Comparison of ENCODE assay signal across 8 mouse cellular contexts in genomic region chr4:129137392-129138321, GRCm38 (mm10). TPM values are rescaled to one million over a fixed set of nuclear protein-coding genes. Genes with fewer than 3 reads are reported as not detected.
A peak's percentile ranks its signal among the peaks of the same experiment; 100 is the strongest.
DNase-seq lines count a peak whose midpoint lies in the region; ATAC-seq and TF ChIP-seq lines count a peak whose summit lies in the region.

No protein-coding gene starts in this region.

- intact Hi-C loops in heart, postnatal 36 days (cut with DNase I): loop anchor here (10.0 kb wide), 1 partner anchor 317 kb away; no protein-coding TSS in a partner anchor

- H3K9ac ChIP-seq in heart, embryonic 11.5 days (ENCODE audit: low read depth, low read length): peak overlapping the region; percentile 69; the same call in 1 of the 2 replicates
- peak overlapping the region; percentile 88 for H3K9ac ChIP-seq in heart, postnatal 0 days (replicated peaks; ENCODE audit: low read depth, low read length)
- no peak overlapping the region for H3K9ac ChIP-seq in liver, postnatal 0 days (replicated peaks)

- H3K36me3 ChIP-seq in heart, embryonic 11.5 days (ENCODE audit: control insufficient read depth, insufficient read depth, low read length): no peaks in the 10 kb centered on the region
- peaks cover 21% of the 10 kb centered on the region for H3K36me3 ChIP-seq in G1E (replicated peaks)
- no peaks in the 10 kb centered on the region; the same call in 1 of the 2 replicates for H3K36me3 ChIP-seq in heart, postnatal 0 days (replicated peaks; ENCODE audit: control insufficient read depth, insufficient read depth, low read length)
- no peaks in the 10 kb centered on the region for H3K36me3 ChIP-seq in liver, postnatal 0 days (replicated peaks; ENCODE audit: insufficient read depth, low read length)

- no peak for ATAC-seq in heart, embryonic 11.5 days (replicated peaks; ENCODE audit: insufficient number of reproducible peaks, low FRiP score, low TSS enrichment)
- no peak for ATAC-seq in G1E (ENCODE audit: extremely low read depth, insufficient number of reproducible peaks, low FRiP score, poor library complexity, severe bottlenecking)
- ATAC-seq in heart, postnatal 0 days (ENCODE audit: insufficient read depth, low read depth): no peak
- no peak for ATAC-seq in liver, postnatal 0 days
- ATAC-seq in granulocyte monocyte progenitor cell, adult 5-6 weeks (replicated peaks; ENCODE audit: poor library complexity, severe bottlenecking): no peak

- H3K4me2 ChIP-seq in heart, embryonic 11.5 days: peak overlapping the region; percentile 90
- H3K4me2 ChIP-seq in heart, postnatal 0 days (ENCODE audit: low read depth, low read length): peak overlapping the region; percentile 92
- peak overlapping the region; percentile 77 for H3K4me2 ChIP-seq in liver, postnatal 0 days (ENCODE audit: low read depth, low read length)

- peaks cover 33% of the 10 kb centered on the region for H3K4me1 ChIP-seq in heart, embryonic 11.5 days (ENCODE audit: control insufficient read depth, insufficient read depth, low read length)
- peaks cover 82% of the 10 kb centered on the region for H3K4me1 ChIP-seq in G1E (ENCODE audit: insufficient read depth, low read depth, low read length)
- peaks cover 23% of the 10 kb centered on the region for H3K4me1 ChIP-seq in heart, postnatal 0 days (ENCODE audit: control insufficient read depth, insufficient read depth)
- H3K4me1 ChIP-seq in liver, postnatal 0 days (ENCODE audit: insufficient read depth): peaks cover 42% of the 10 kb centered on the region

- no peak overlapping the region for H3K27ac ChIP-seq in heart, embryonic 11.5 days (ENCODE audit: low read depth, low read length)
- H3K27ac ChIP-seq in heart, postnatal 0 days (ENCODE audit: low read depth): peak overlapping the region; percentile 72
- no peak overlapping the region for H3K27ac ChIP-seq in liver, postnatal 0 days (ENCODE audit: low read depth)

- 42% methylated on average over 14 of the region's 14 CpGs for WGBS in heart, embryonic 11.5 days (ENCODE audit: insufficient replicate concordance)
- WGBS in heart, postnatal 0 days: 57% methylated on average over 14 of the region's 14 CpGs
- WGBS in liver, postnatal 0 days (ENCODE audit: insufficient replicate concordance): 48% methylated on average over 14 of the region's 14 CpGs

- DNase-seq in heart, postnatal 36 days: no peak
- DNase-seq in G1E (ENCODE audit: low spot score): no peak
- DNase-seq in heart, postnatal 0 days (ENCODE audit: low spot score): no peak
- DNase-seq in liver, postnatal 0 days: no peak
- DNase-seq in adrenal gland, postnatal 25 days: no peak
- DNase-seq in adrenal gland, adult 18-20 months (ENCODE audit: low spot score in 2 of 2): no peak

- peak overlapping the region; percentile 65 for H3K4me3 ChIP-seq in heart, embryonic 11.5 days (ENCODE audit: low read depth, low read length)
- H3K4me3 ChIP-seq in G1E (ENCODE audit: low read depth, low read length): peak overlapping the region; percentile 76
- peak overlapping the region; percentile 63 for H3K4me3 ChIP-seq in heart, postnatal 0 days (ENCODE audit: low read depth, low read length)
- peak overlapping the region; percentile 53 for H3K4me3 ChIP-seq in liver, postnatal 0 days (ENCODE audit: low read depth, low read length)

- TF ChIP-seq CTCF in G1E (IDR thresholded peaks at IDR 0.05; ENCODE audit: low read depth, low read length): no peak
- no peak for TF ChIP-seq CTCF in heart, postnatal 0 days (IDR thresholded peaks at IDR 0.05; ENCODE audit: low read depth)
- TF ChIP-seq CTCF in liver, postnatal 0 days (IDR thresholded peaks at IDR 0.05; ENCODE audit: low read depth): no peak

- H3K9me3 ChIP-seq in heart, embryonic 11.5 days (replicated peaks; ENCODE audit: control insufficient read depth, low read length): no peaks in the 10 kb centered on the region
- no peaks in the 10 kb centered on the region for H3K9me3 ChIP-seq in G1E (replicated peaks)
- no peaks in the 10 kb centered on the region for H3K9me3 ChIP-seq in heart, postnatal 0 days (replicated peaks; ENCODE audit: control insufficient read depth, low read length)
- no peaks in the 10 kb centered on the region for H3K9me3 ChIP-seq in liver, postnatal 0 days (ENCODE audit: low read length)

- TF ChIP-seq EP300 in heart, postnatal 0 days (IDR thresholded peaks at IDR 0.05; ENCODE audit: low read depth): no peak
- TF ChIP-seq EP300 in liver, postnatal 0 days (IDR thresholded peaks at IDR 0.05; ENCODE audit: low read depth): no peak

- H3K27me3 ChIP-seq in heart, embryonic 11.5 days (ENCODE audit: control insufficient read depth, insufficient read depth, low read length): peaks cover 41% of the 10 kb centered on the region
- H3K27me3 ChIP-seq in G1E (ENCODE audit: insufficient read depth, low read length): peaks cover 34% of the 10 kb centered on the region
- H3K27me3 ChIP-seq in heart, postnatal 0 days (ENCODE audit: control insufficient read depth, insufficient read depth, low read length): peaks cover 8% of the 10 kb centered on the region
- peaks cover 46% of the 10 kb centered on the region for H3K27me3 ChIP-seq in liver, postnatal 0 days (ENCODE audit: insufficient read depth, low read length)

RNA-seq across cellular contexts. Expression of gene Fndc5, which starts 0.9 kb away (rescaled TPM):
- polyA plus RNA-seq in heart, embryonic 11.5 days (2014; fragmentation: Nextera tagmentation; extraction: Ambion mirVana): 5.3 and 5.4 TPM in 2 replicates
- total RNA-seq in heart, postnatal 36 days (2021): 100 to 1,000 TPM; 324 to 341 TPM
- total RNA-seq in G1E (2014; fragmentation: Nextera tagmentation) (25.0 and 31.2 TPM in 2 replicates), G1E (2017) (6.5 and 7.2 TPM in 2 replicates)
- 6.7 and 9.4 TPM in 2 replicates for polyA plus RNA-seq in G1E (2012)
- total RNA-seq in heart, postnatal 0 days (2014; rRNA removed; ENCODE audit: low replicate concordance): 41.7 and 71.1 TPM in 2 replicates
- polyA plus RNA-seq in heart, postnatal 0 days (2015; fragmentation: Nextera tagmentation; extraction: Ambion mirVana): 50.7 and 51.3 TPM in 2 replicates
- 0.32 and 0.52 TPM in 2 replicates for polyA plus RNA-seq in liver, postnatal 0 days (2015; fragmentation: Nextera tagmentation; extraction: Ambion mirVana)
- total RNA-seq in granulocyte monocyte progenitor cell, adult 5-6 weeks (2014; fragmentation: Nextera tagmentation): not detected in 2 replicates
- not detected in 2 replicates for total RNA-seq in granulocyte monocyte progenitor cell, adult 5-6 weeks (2017)
- 3.9 and 6.6 TPM in 2 replicates for total RNA-seq in adrenal gland, postnatal 25 days (2021)
- total RNA-seq in adrenal gland, adult 18-20 months (2021): 1 to 10 TPM; 2.1 to 6.3 TPM

RNA-seq across cellular contexts. Expression of gene Hpca, which starts 15.8 kb away (rescaled TPM):
- polyA plus RNA-seq in heart, embryonic 11.5 days (2014; fragmentation: Nextera tagmentation; extraction: Ambion mirVana): 1.7 and 2.3 TPM in 2 replicates
- total RNA-seq in heart, postnatal 36 days (2021): not detected
- total RNA-seq in G1E (2014; fragmentation: Nextera tagmentation) (1.1 TPM in 1 of 2 replicates, not detected in the other), G1E (2017) (not detected in 2 replicates)
- polyA plus RNA-seq in G1E (2012): not detected in 2 replicates
- not detected in 2 replicates for total RNA-seq in heart, postnatal 0 days (2014; rRNA removed; ENCODE audit: low replicate concordance)
- 0.16 and 0.25 TPM in 2 replicates for polyA plus RNA-seq in heart, postnatal 0 days (2015; fragmentation: Nextera tagmentation; extraction: Ambion mirVana)
- 0.18 and 0.40 TPM in 2 replicates for polyA plus RNA-seq in liver, postnatal 0 days (2015; fragmentation: Nextera tagmentation; extraction: Ambion mirVana)
- total RNA-seq in granulocyte monocyte progenitor cell, adult 5-6 weeks (2014; fragmentation: Nextera tagmentation): not detected in 2 replicates
- total RNA-seq in granulocyte monocyte progenitor cell, adult 5-6 weeks (2017): not detected in 2 replicates
- total RNA-seq in adrenal gland, postnatal 25 days (2021): 0.81 and 1.2 TPM in 2 replicates
- total RNA-seq in adrenal gland, adult 18-20 months (2021): 1 to 10 TPM; 2.1 to 3.1 TPM

RNA-seq across cellular contexts. Expression of gene Tmem54, which starts 32.3 kb away (rescaled TPM):
- polyA plus RNA-seq in heart, embryonic 11.5 days (2014; fragmentation: Nextera tagmentation; extraction: Ambion mirVana): 0.30 and 0.66 TPM in 2 replicates
- total RNA-seq in heart, postnatal 36 days (2021): not detected
- total RNA-seq in G1E (2014; fragmentation: Nextera tagmentation) (not detected in 2 replicates), G1E (2017) (not detected in 2 replicates)
- not detected in 2 replicates for polyA plus RNA-seq in G1E (2012)
- total RNA-seq in heart, postnatal 0 days (2014; rRNA removed; ENCODE audit: low replicate concordance): 1.1 TPM in 1 of 2 replicates, not detected in the other
- polyA plus RNA-seq in heart, postnatal 0 days (2015; fragmentation: Nextera tagmentation; extraction: Ambion mirVana): not detected in 2 replicates
- polyA plus RNA-seq in liver, postnatal 0 days (2015; fragmentation: Nextera tagmentation; extraction: Ambion mirVana): 0.26 TPM in 1 of 2 replicates, not detected in the other
- total RNA-seq in granulocyte monocyte progenitor cell, adult 5-6 weeks (2014; fragmentation: Nextera tagmentation): not detected in 2 replicates
- not detected in 2 replicates for total RNA-seq in granulocyte monocyte progenitor cell, adult 5-6 weeks (2017)
- not detected in 2 replicates for total RNA-seq in adrenal gland, postnatal 25 days (2021)
- total RNA-seq in adrenal gland, adult 18-20 months (2021): not detected

RNA-seq across cellular contexts. Expression of gene S100pbp, which starts 51.9 kb away (rescaled TPM):
- 18.6 and 18.7 TPM in 2 replicates for polyA plus RNA-seq in heart, embryonic 11.5 days (2014; fragmentation: Nextera tagmentation; extraction: Ambion mirVana)
- 10 to 100 TPM; 11.3 to 15.7 TPM for total RNA-seq in heart, postnatal 36 days (2021)
- total RNA-seq in G1E (2014; fragmentation: Nextera tagmentation) (124 and 145 TPM in 2 replicates), G1E (2017) (47.9 and 57.6 TPM in 2 replicates)
- polyA plus RNA-seq in G1E (2012): 3.4 and 4.5 TPM in 2 replicates
- total RNA-seq in heart, postnatal 0 days (2014; rRNA removed; ENCODE audit: low replicate concordance): 16.0 and 24.5 TPM in 2 replicates
- 5.9 and 6.9 TPM in 2 replicates for polyA plus RNA-seq in heart, postnatal 0 days (2015; fragmentation: Nextera tagmentation; extraction: Ambion mirVana)
- 3.5 and 3.6 TPM in 2 replicates for polyA plus RNA-seq in liver, postnatal 0 days (2015; fragmentation: Nextera tagmentation; extraction: Ambion mirVana)
- 20.8 and 30.0 TPM in 2 replicates for total RNA-seq in granulocyte monocyte progenitor cell, adult 5-6 weeks (2014; fragmentation: Nextera tagmentation)
- total RNA-seq in granulocyte monocyte progenitor cell, adult 5-6 weeks (2017): 14.8 and 18.3 TPM in 2 replicates
- 25.1 and 27.5 TPM in 2 replicates for total RNA-seq in adrenal gland, postnatal 25 days (2021)
- 10 to 100 TPM; 17.6 to 19.9 TPM for total RNA-seq in adrenal gland, adult 18-20 months (2021)

RNA-seq across cellular contexts. Expression of gene Yars, which starts 51.9 kb away (rescaled TPM):
- polyA plus RNA-seq in heart, embryonic 11.5 days (2014; fragmentation: Nextera tagmentation; extraction: Ambion mirVana): 54.9 and 55.4 TPM in 2 replicates
- total RNA-seq in heart, postnatal 36 days (2021): 10 to 100 TPM; 26.3 to 31.0 TPM
- 106 and 115 TPM in 2 replicates for total RNA-seq in G1E (2014; fragmentation: Nextera tagmentation)
- total RNA-seq in G1E (2017): 74.5 and 79.1 TPM in 2 replicates
- polyA plus RNA-seq in G1E (2012): 65.8 and 74.8 TPM in 2 replicates
- total RNA-seq in heart, postnatal 0 days (2014; rRNA removed; ENCODE audit: low replicate concordance): 24.7 and 27.3 TPM in 2 replicates
- polyA plus RNA-seq in heart, postnatal 0 days (2015; fragmentation: Nextera tagmentation; extraction: Ambion mirVana): 30.8 and 31.5 TPM in 2 replicates
- polyA plus RNA-seq in liver, postnatal 0 days (2015; fragmentation: Nextera tagmentation; extraction: Ambion mirVana): 23.0 and 25.7 TPM in 2 replicates
- total RNA-seq in granulocyte monocyte progenitor cell, adult 5-6 weeks (2014; fragmentation: Nextera tagmentation): 42.7 and 44.3 TPM in 2 replicates
- 56.7 and 64.5 TPM in 2 replicates for total RNA-seq in granulocyte monocyte progenitor cell, adult 5-6 weeks (2017)
- 96.4 and 99.5 TPM in 2 replicates for total RNA-seq in adrenal gland, postnatal 25 days (2021)
- total RNA-seq in adrenal gland, adult 18-20 months (2021): 10 to 100 TPM; 77.3 to 77.4 TPM
